Mouse (Mus musculus): Measurements from ENCODE around the gene Tbx5. TPM values are rescaled to one million over a fixed set of nuclear protein-coding genes. Genes with fewer than 3 reads are reported as not detected.

Gene Tbx5
- polyA plus RNA-seq, 1 experiment: not detected

DNA sequence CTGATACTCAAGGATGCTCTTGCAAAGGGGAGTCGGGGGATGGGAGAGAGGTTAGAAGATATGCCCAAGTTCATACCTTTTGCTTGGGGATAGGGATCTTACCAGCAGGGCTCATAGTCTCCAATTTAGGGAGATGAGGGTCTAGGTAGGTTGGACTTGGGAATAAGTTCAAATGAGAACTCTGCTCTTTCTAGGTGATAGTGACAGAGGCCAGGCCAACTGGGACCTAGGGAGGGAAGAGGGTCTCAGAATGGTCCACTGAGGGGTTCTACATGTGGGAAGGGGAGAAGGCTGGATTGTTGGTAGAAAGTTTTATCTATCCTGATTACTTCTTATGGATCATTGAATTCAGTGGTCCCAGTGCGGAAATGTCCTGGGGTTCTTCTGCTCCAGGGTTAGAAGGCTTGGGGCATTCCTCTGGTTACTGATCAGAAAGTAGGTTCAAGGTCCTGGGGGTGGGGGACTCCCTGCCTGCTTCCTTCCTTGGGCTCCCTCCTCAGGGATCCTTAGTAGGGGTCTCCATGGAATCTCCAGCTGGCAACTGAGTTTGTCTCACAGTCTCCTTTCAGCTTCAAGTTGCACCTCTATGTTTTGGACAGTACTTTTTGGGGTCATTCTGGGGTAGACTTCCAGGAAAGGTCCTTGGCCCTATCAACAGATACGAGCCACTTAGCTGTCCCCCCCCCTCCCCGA, 10.4 kb downstream of the Tbx5 start:
- H3K27me3 ChIP-seq (ENCODE audit: control insufficient read depth, insufficient read depth, low read length): peaks cover 55% of the 10 kb centered on the region

GRCm38 (mm10) chr5:119843394-119843777, 10.9 kb downstream of the Tbx5 start:
- Histone ChIP-seq H3K4me3 (ENCODE audit: low read depth, low read length) (no peak overlapping the region), H3K27me3 (ENCODE audit: control insufficient read depth, insufficient read depth, low read length) (peaks cover 49% of the 10 kb centered on the region), H3K36me3 (ENCODE audit: control insufficient read depth, insufficient read depth, low read length) (no peaks in the 10 kb centered on the region), H3K4me1 (ENCODE audit: control insufficient read depth, insufficient read depth, insufficient read length, low read length) (no peaks in the 10 kb centered on the region), H3K27ac (ENCODE audit: insufficient read depth, low read depth, low read length) (no peak overlapping the region)
- WGBS: 3% methylated on average over 8 of the region's 8 CpGs
- TF ChIP-seq CTCF (IDR thresholded peaks at IDR 0.05; ENCODE audit: extremely low read depth, insufficient read length, insufficient replicate concordance, low read depth, low read length) (no peak), POLR2A (IDR thresholded peaks at IDR 0.05; ENCODE audit: low read depth, low read length) (no peak)

More for the DNA sequence above, 10.4 kb downstream of the Tbx5 start:
- WGBS: 10% methylated on average over 4 of the region's 4 CpGs
- Histone ChIP-seq H3K27ac (ENCODE audit: insufficient read depth, low read depth, low read length) (no peak overlapping the region), H3K36me3 (ENCODE audit: control insufficient read depth, insufficient read depth, low read length) (no peaks in the 10 kb centered on the region), H3K4me1 (ENCODE audit: control insufficient read depth, insufficient read depth, insufficient read length, low read length) (no peaks in the 10 kb centered on the region), H3K4me3 (ENCODE audit: low read depth, low read length) (no peak overlapping the region)
- no peak for TF ChIP-seq CTCF (IDR thresholded peaks at IDR 0.05; ENCODE audit: extremely low read depth, insufficient read length, insufficient replicate concordance, low read depth, low read length)
- no peak for TF ChIP-seq POLR2A (IDR thresholded peaks at IDR 0.05; ENCODE audit: low read depth, low read length)

DNA sequence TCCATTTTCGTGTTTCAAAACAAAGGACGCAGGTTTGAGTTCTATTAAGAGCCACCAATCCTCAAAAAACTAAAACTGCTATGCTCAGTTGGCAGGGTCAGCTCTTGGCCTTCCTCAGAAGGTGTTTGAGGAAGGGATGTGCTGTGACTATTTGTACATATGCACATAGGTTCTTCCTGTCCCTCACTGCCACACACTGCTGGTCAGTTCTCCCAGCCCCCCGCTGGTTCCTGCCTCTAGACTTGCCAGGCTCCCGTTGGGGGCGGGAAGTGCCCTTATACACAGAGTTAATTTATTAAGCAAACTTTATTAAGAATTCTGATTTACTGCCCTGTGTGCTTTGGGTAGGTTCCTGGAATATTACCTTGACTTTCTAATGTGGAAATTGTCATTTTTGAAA, 11.9 kb downstream of the Tbx5 start:
- Histone ChIP-seq H3K27ac (ENCODE audit: insufficient read depth, low read depth, low read length) (no peak overlapping the region), H3K27me3 (ENCODE audit: control insufficient read depth, insufficient read depth, low read length) (peaks cover 39% of the 10 kb centered on the region), H3K4me3 (ENCODE audit: low read depth, low read length) (no peak overlapping the region), H3K36me3 (ENCODE audit: control insufficient read depth, insufficient read depth, low read length) (no peaks in the 10 kb centered on the region), H3K4me1 (ENCODE audit: control insufficient read depth, insufficient read depth, insufficient read length, low read length) (no peaks in the 10 kb centered on the region)
- TF ChIP-seq CTCF (IDR thresholded peaks at IDR 0.05; ENCODE audit: extremely low read depth, insufficient read length, insufficient replicate concordance, low read depth, low read length) (no peak), POLR2A (IDR thresholded peaks at IDR 0.05; ENCODE audit: low read depth, low read length) (no peak)
- 4% methylated on average over 5 of the region's 5 CpGs for WGBS

DNA sequence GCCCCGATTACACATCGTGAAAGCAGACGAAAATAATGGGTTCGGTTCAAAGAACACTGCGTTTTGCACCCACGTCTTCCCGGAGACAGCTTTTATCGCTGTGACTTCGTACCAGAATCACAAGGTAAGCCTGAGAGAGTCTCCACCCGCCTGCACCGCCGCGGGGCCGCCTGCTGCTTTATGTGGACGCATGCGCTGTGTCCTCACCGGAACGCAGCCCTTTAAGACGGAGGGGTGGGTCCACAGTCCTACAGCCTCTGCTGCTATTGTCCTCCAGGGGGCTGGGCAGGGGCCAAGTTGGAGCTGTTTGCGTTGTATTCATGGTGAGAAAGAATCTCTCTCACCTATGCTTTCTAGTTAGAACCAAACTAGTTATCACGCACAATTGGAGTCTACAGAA, 12.5 kb downstream of the Tbx5 start:
- Histone ChIP-seq H3K27me3 (ENCODE audit: control insufficient read depth, insufficient read depth, low read length) (peaks cover 33% of the 10 kb centered on the region), H3K27ac (ENCODE audit: insufficient read depth, low read depth, low read length) (no peak overlapping the region), H3K4me1 (ENCODE audit: control insufficient read depth, insufficient read depth, insufficient read length, low read length) (no peaks in the 10 kb centered on the region), H3K4me3 (ENCODE audit: low read depth, low read length) (no peak overlapping the region), H3K36me3 (ENCODE audit: control insufficient read depth, insufficient read depth, low read length) (no peaks in the 10 kb centered on the region)
- WGBS: 3% methylated on average over 21 of the region's 21 CpGs
- TF ChIP-seq POLR2A (IDR thresholded peaks at IDR 0.05; ENCODE audit: low read depth, low read length) (no peak), CTCF (IDR thresholded peaks at IDR 0.05; ENCODE audit: extremely low read depth, insufficient read length, insufficient replicate concordance, low read depth, low read length) (no peak)

- WGBS: 32% methylated on average over 4 of the region's 4 CpGs
- H3K4me3 ChIP-seq (ENCODE audit: low read depth, low read length): no peak overlapping the region
- H3K27me3 ChIP-seq (ENCODE audit: control insufficient read depth, insufficient read depth, low read length): peaks cover 2% of the 10 kb centered on the region
- TF ChIP-seq POLR2A (IDR thresholded peaks at IDR 0.05; ENCODE audit: low read depth, low read length) (no peak), CTCF (IDR thresholded peaks at IDR 0.05; ENCODE audit: extremely low read depth, insufficient read length, insufficient replicate concordance, low read depth, low read length) (no peak)
- H3K36me3 ChIP-seq (ENCODE audit: control insufficient read depth, insufficient read depth, low read length): no peaks in the 10 kb centered on the region
- H3K27ac ChIP-seq (ENCODE audit: insufficient read depth, low read depth, low read length): no peak overlapping the region
- no peaks in the 10 kb centered on the region for H3K4me1 ChIP-seq (ENCODE audit: control insufficient read depth, insufficient read depth, insufficient read length, low read length)
Measured at GRCm38 (mm10) chr5:119857052-119857451, 24.6 kb downstream of the Tbx5 start.

GRCm38 (mm10) chr5:119861301-119861700, 28.8 kb downstream of the Tbx5 start:
- no peaks in the 10 kb centered on the region for H3K4me1 ChIP-seq (ENCODE audit: control insufficient read depth, insufficient read depth, insufficient read length, low read length)
- peaks cover 2% of the 10 kb centered on the region for H3K27me3 ChIP-seq (ENCODE audit: control insufficient read depth, insufficient read depth, low read length)
- WGBS: 66% methylated on average over 5 of the region's 5 CpGs
- H3K4me3 ChIP-seq (ENCODE audit: low read depth, low read length): no peak overlapping the region
- H3K27ac ChIP-seq (ENCODE audit: insufficient read depth, low read depth, low read length): no peak overlapping the region
- H3K36me3 ChIP-seq (ENCODE audit: control insufficient read depth, insufficient read depth, low read length): no peaks in the 10 kb centered on the region
- TF ChIP-seq POLR2A (IDR thresholded peaks at IDR 0.05; ENCODE audit: low read depth, low read length) (no peak), CTCF (IDR thresholded peaks at IDR 0.05; ENCODE audit: extremely low read depth, insufficient read length, insufficient replicate concordance, low read depth, low read length) (no peak)

DNA sequence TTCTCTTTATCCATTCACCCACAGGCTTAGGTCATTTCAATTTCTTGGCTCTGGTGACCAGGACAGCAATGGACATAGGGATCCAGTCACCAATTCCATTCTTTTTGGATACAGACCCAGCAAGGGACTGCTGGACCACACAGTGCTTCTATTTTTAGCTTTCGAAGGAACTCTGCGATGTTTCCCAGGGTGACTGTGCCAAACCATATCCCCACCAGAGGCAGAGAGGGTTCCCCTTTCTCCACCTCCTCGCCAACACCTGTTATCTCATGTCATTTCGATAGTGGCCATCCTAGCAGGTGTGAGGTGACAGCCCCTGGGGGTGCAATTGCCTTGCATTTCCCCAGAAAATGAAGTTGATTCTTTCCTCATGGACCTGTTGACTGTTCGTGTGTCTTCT, 30.0 kb downstream of the Tbx5 start:
- 67% methylated on average over 5 of the region's 5 CpGs for WGBS
- no peaks in the 10 kb centered on the region for H3K4me1 ChIP-seq (ENCODE audit: control insufficient read depth, insufficient read depth, insufficient read length, low read length)
- no peak overlapping the region for H3K27ac ChIP-seq (ENCODE audit: insufficient read depth, low read depth, low read length)
- peaks cover 2% of the 10 kb centered on the region; the same call in 1 of the 2 replicates for H3K27me3 ChIP-seq (ENCODE audit: control insufficient read depth, insufficient read depth, low read length)
- H3K36me3 ChIP-seq (ENCODE audit: control insufficient read depth, insufficient read depth, low read length): no peaks in the 10 kb centered on the region
- TF ChIP-seq POLR2A (IDR thresholded peaks at IDR 0.05; ENCODE audit: low read depth, low read length) (no peak), CTCF (IDR thresholded peaks at IDR 0.05; ENCODE audit: extremely low read depth, insufficient read length, insufficient replicate concordance, low read depth, low read length) (no peak)
- H3K4me3 ChIP-seq (ENCODE audit: low read depth, low read length): no peak overlapping the region
